Mouse (Mus musculus): ENCODE data around the gene Myo5a. TPM values are rescaled to one million over a fixed set of nuclear protein-coding genes. Genes with fewer than 3 reads are reported as not detected.
A peak's percentile ranks its signal among the peaks of the same experiment; 100 is the strongest.

Gene Myo5a
- total and polyA plus RNA-seq, 2 experiments from 2014 or later, result 42.1 to 110 TPM

DNA sequence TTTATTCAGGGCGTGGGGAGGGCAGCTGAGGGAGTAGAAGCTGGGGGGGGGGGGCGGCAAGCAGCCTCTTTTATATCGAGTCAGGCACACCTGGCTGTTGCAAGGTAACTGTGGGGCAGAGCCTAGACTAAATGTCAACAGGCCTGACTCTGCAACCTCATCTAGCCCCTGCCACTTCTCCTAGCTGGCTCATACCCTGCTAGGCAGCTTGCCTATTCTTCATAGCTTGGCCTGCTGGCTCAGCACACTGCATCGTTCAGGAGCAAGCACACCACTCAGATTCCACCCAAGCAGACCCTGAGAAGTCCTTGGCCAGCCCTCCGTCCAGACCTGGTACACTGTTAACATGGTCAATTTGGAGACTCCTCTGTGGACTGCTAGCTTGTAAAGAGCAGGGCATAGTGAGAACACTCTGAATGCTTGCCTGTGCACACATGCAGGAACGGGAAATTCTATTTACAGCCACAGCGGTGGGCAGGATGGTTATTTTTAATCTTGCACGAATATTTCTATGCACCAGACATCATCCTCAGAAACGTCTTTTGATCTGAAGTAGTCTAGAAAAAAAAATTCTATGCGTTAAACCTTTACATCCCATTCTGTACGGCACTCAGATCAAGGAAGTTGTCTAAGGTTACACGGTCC is 164.3 kb downstream of the Myo5a start:
- 76% methylated on average over 12 of the region's 12 CpGs for WGBS
- ATAC-seq (no peak), DNase-seq (ENCODE audit: low spot score) (no peak)
- Histone ChIP-seq H3K27me3 (ENCODE audit: insufficient read depth, low read length) (peaks cover 6% of the 10 kb centered on the region; the same call in 1 of the 2 replicates), H3K4me2 (ENCODE audit: low read depth, low read length) (no peak overlapping the region), H3K9me3 (ENCODE audit: low read length) (no peaks in the 10 kb centered on the region), H3K36me3 (ENCODE audit: insufficient read depth, low read length) (no peaks in the 10 kb centered on the region), H3K4me3 (ENCODE audit: low read length) (no peak overlapping the region), H3K9ac (replicated peaks; ENCODE audit: low read length) (no peak overlapping the region), H3K27ac (no peak overlapping the region), H3K4me1 (ENCODE audit: insufficient read depth, low read length) (peaks cover 6% of the 10 kb centered on the region; the same call in 1 of the 2 replicates)
- TF ChIP-seq CTCF (IDR thresholded peaks at IDR 0.05; ENCODE audit: low read depth), result no peak

DNA sequence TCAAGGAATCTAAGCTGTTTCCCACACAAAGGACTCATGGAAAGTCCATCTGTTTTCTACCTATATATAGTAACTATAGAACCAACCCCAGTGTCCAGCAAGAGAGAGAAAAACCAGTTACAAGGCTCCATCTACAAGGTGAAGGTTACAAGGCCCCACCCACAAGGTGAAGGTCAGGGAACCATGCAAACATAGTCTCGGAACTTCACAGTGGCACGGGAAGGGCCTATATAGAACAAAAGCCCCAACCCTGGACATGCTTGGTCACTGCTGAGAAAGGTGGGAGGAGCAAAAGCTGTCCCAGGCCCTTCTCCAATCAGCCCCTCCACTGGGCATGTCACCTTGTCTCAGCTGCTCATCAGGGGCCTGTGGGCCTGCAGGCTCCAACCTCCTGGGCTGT is 164.9 kb downstream of the Myo5a start:
- Histone ChIP-seq H3K4me3 (ENCODE audit: low read length) (no peak overlapping the region), H3K4me2 (ENCODE audit: low read depth, low read length) (no peak overlapping the region), H3K36me3 (ENCODE audit: insufficient read depth, low read length) (no peaks in the 10 kb centered on the region), H3K27me3 (ENCODE audit: insufficient read depth, low read length) (peaks cover 6% of the 10 kb centered on the region; the same call in 1 of the 2 replicates), H3K27ac (no peak overlapping the region), H3K9me3 (ENCODE audit: low read length) (no peaks in the 10 kb centered on the region), H3K4me1 (ENCODE audit: insufficient read depth, low read length) (peaks cover 6% of the 10 kb centered on the region; the same call in 1 of the 2 replicates), H3K9ac (replicated peaks; ENCODE audit: low read length) (no peak overlapping the region)
- TF ChIP-seq CTCF (IDR thresholded peaks at IDR 0.05; ENCODE audit: low read depth), result no peak
- DNase-seq (ENCODE audit: low spot score) (no peak), ATAC-seq (no peak)
- WGBS, result 41% methylated on average over 2 of the region's 2 CpGs

DNA sequence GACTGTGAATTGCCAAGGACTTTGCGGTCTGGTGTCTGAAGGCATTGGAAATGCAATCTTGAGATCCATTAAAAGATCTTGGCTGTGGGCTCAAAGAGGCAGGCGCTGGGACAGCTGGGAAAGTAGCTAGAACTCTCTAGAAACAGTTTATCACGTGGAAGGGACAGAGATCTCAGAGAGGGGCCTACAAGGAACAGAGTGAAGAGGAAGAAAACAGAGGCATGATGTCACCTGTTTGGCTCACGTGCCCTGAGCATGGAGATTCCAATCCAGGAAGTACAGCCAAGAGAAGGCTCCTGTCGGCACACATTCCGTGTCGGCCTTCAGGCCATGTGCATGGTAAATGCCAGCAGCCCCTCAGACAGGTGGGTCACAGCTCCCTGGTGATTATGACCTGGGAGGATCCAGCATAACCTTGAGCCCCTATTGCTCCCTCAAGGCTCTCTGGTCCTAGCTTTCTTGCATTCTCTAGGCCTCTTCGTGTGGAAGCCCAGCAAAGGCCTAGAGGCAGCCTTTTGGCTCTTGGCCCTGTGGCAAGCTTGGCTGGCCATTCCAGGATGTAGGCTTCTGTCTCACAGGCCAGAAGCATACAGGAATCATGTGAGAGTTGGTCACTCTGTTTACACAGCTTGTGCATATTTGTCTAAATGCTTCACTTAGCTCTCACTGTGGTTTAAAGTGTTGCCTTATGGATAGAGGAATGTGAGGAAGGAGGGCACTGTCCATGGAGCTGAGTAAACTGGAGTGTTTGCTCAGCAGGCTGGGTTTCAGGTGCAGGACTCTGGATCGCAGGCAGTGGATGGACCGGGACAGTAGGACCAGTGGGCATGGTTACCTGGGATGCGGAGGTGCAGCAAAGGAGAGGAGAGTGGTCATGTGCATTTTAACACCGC is 165.8 kb downstream of the Myo5a start:
- H3K27me3 ChIP-seq (ENCODE audit: insufficient read depth, low read length), result peaks cover 6% of the 10 kb centered on the region; the same call in 1 of the 2 replicates
- H3K36me3 ChIP-seq (ENCODE audit: insufficient read depth, low read length), result no peaks in the 10 kb centered on the region
- H3K4me3 ChIP-seq (ENCODE audit: low read length), result no peak overlapping the region
- H3K9ac ChIP-seq (replicated peaks; ENCODE audit: low read length), result no peak overlapping the region
- H3K4me2 ChIP-seq (ENCODE audit: low read depth, low read length), result no peak overlapping the region
- no peaks in the 10 kb centered on the region for H3K9me3 ChIP-seq (ENCODE audit: low read length)
- DNase-seq (ENCODE audit: low spot score), result no peak
- H3K27ac ChIP-seq, result no peak overlapping the region
- H3K4me1 ChIP-seq (ENCODE audit: insufficient read depth, low read length), result peaks cover 6% of the 10 kb centered on the region; the same call in 1 of the 2 replicates
- 86% methylated on average over 12 of the region's 12 CpGs for WGBS
- TF ChIP-seq CTCF (IDR thresholded peaks at IDR 0.05; ENCODE audit: low read depth), result no peak
- no peak for ATAC-seq

GRCm38 (mm10) chr9:75238179-75238578 is 167.4 kb downstream of the Myo5a start:
- WGBS, result 85% methylated on average over 3 of the region's 3 CpGs
- Histone ChIP-seq H3K4me3 (ENCODE audit: low read length) (no peak overlapping the region), H3K9me3 (ENCODE audit: low read length) (no peaks in the 10 kb centered on the region), H3K36me3 (ENCODE audit: insufficient read depth, low read length) (no peaks in the 10 kb centered on the region), H3K9ac (replicated peaks; ENCODE audit: low read length) (no peak overlapping the region), H3K4me1 (ENCODE audit: insufficient read depth, low read length) (no peaks in the 10 kb centered on the region), H3K27ac (no peak overlapping the region), H3K4me2 (ENCODE audit: low read depth, low read length) (no peak overlapping the region), H3K27me3 (ENCODE audit: insufficient read depth, low read length) (no peaks in the 10 kb centered on the region)
- no peak for TF ChIP-seq CTCF (IDR thresholded peaks at IDR 0.05; ENCODE audit: low read depth)
- ATAC-seq, result no peak
- DNase-seq (ENCODE audit: low spot score), result no peak

DNA sequence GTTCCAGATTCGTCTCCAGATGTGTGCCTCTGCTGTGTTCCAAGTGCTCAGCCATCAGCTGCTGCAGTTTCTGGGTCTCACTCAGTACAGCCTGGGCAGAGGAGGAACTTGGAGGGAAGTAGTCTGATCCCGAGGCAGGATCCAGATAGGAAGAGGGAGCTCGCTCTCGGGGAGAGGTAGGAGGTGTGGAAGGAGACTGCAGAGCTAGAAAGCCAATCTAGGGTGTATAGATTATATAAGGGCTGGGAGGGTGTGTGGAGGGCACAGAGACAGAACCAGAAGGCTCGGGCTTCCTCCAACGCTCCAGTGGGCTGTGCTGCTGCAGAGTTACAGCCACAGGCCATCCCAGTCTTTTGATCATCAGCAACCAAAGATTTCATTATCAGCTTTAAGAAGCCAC is 172.2 kb downstream of the Myo5a start:
- Histone ChIP-seq H3K9me3 (ENCODE audit: low read length) (no peaks in the 10 kb centered on the region), H3K36me3 (ENCODE audit: insufficient read depth, low read length) (no peaks in the 10 kb centered on the region), H3K4me2 (ENCODE audit: low read depth, low read length) (no peak overlapping the region), H3K4me3 (ENCODE audit: low read length) (no peak overlapping the region), H3K4me1 (ENCODE audit: insufficient read depth, low read length) (no peaks in the 10 kb centered on the region), H3K9ac (replicated peaks; ENCODE audit: low read length) (no peak overlapping the region), H3K27me3 (ENCODE audit: insufficient read depth, low read length) (no peaks in the 10 kb centered on the region), H3K27ac (no peak overlapping the region)
- WGBS, result 85% methylated on average over 6 of the region's 6 CpGs
- no peak for TF ChIP-seq CTCF (IDR thresholded peaks at IDR 0.05; ENCODE audit: low read depth)
- ATAC-seq, result no peak
- no peak for DNase-seq (ENCODE audit: low spot score)

DNA sequence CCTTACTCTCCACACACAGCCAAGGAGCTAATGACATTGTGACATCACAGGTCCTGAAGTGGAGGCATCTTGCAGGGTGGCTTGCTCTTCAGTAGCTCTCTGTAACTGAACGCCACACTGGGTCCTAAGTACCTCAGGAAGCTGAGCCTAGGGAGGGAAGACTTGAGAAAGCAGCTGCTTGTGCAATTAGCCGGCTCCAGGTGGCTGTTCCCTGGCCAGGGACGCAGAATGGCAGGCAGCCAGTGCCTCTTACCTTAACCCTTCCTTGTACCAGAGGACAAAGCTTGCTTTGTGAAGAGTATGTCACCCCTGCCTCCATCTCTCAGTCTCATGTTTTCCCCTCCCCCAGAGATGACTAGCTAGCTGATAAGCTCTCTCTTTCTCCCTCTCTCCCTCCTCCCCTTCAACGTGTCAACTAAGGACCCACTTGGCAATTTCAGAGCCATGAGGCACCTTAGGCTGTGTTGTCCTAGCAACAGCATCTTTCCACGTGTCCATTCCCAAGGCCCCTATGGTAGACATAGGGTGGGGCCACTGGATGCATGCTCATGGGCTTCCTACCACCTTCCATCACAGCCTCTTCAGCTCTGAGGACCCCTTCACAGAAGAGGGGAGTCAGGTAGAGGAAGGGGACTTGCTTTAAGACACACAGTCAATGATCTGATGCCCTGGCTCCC is 173.1 kb downstream of the Myo5a start:
- H3K4me2 ChIP-seq (ENCODE audit: low read depth, low read length), result no peak overlapping the region
- TF ChIP-seq CTCF (IDR thresholded peaks at IDR 0.05; ENCODE audit: low read depth), result no peak
- no peaks in the 10 kb centered on the region for H3K9me3 ChIP-seq (ENCODE audit: low read length)
- WGBS, result 19% methylated on average over 5 of the region's 5 CpGs
- no peak overlapping the region for H3K9ac ChIP-seq (replicated peaks; ENCODE audit: low read length)
- ATAC-seq, result peak; percentile 73
- no peak overlapping the region for H3K4me3 ChIP-seq (ENCODE audit: low read length)
- DNase-seq (ENCODE audit: low spot score), result peak; percentile 46
- no peaks in the 10 kb centered on the region for H3K27me3 ChIP-seq (ENCODE audit: insufficient read depth, low read length)
- H3K4me1 ChIP-seq (ENCODE audit: insufficient read depth, low read length), result no peaks in the 10 kb centered on the region
- H3K27ac ChIP-seq, result no peak overlapping the region
- no peaks in the 10 kb centered on the region for H3K36me3 ChIP-seq (ENCODE audit: insufficient read depth, low read length)

Measured in hindbrain, postnatal 0 days (tissue).